Mouse (Mus musculus) intestine, postnatal 0 days (tissue): ENCODE measurements around the gene Cers1. TPM values are rescaled to one million over a fixed set of nuclear protein-coding genes. Genes with fewer than 3 reads are reported as not detected.

Experiments used
- ATAC-seq: fragments of 200-750 bp; cut with Nextera tagmentation; 2 replicates; pipeline ENCODE4 v1.8.0; 2017; ENCODE audit warnings: mild to moderate bottlenecking, moderate TSS enrichment, moderate library complexity
- H3K27ac ChIP-seq: fragments of 300-500 bp; sonication (generic); 2 replicates; pipeline ENCODE4 v1.5.1; 2014; ENCODE audit warnings: mild to moderate bottlenecking, low read depth, low read length, moderate library complexity
- H3K27me3 ChIP-seq: fragments of 300-500 bp; sonication (generic); replicated peaks from 2 replicates; pipeline ENCODE4 v1.6.1; 2014; ENCODE audit warnings: low read length, mixed read lengths; ENCODE audit not compliant: control insufficient read depth, insufficient read depth
- H3K36me3 ChIP-seq: fragments of 300-500 bp; sonication (generic); 2 replicates; pipeline ENCODE4 v1.6.1; 2014; ENCODE audit warnings: mild to moderate bottlenecking, moderate library complexity; ENCODE audit not compliant: control insufficient read depth, insufficient read depth
- H3K4me1 ChIP-seq: fragments of 300-500 bp; sonication (generic); replicated peaks from 2 replicates; pipeline ENCODE4 v1.6.1; 2014; ENCODE audit warnings: antibody characterized with exemption, low read length, mixed read lengths; ENCODE audit not compliant: control insufficient read depth, insufficient read depth
- H3K4me2 ChIP-seq: fragments of 300-500 bp; sonication (generic); replicated peaks from 2 replicates; pipeline ENCODE4 v1.6.1; 2014; ENCODE audit warnings: low read depth, mild to moderate bottlenecking, moderate library complexity
- H3K4me3 ChIP-seq: fragments of 300-500 bp; sonication (generic); 2 replicates; pipeline ENCODE4 v1.5.1; 2014; ENCODE audit warnings: low read depth, low read length
- H3K9ac ChIP-seq: fragments of 300-500 bp; sonication (generic); 2 replicates; pipeline ENCODE4 v1.6.1; 2014; ENCODE audit warnings: mild to moderate bottlenecking, low read depth, low read length
- H3K9me3 ChIP-seq: fragments of 300-500 bp; sonication (generic); 2 replicates; pipeline ENCODE4 v1.6.1; 2016; ENCODE audit warnings: mixed run types; ENCODE audit not compliant: control insufficient read depth
- CTCF ChIP-seq: sonication (generic); IDR thresholded peaks from 2 replicates; pipeline ENCODE4 v1.5.1; 2016; ENCODE audit warnings: low read depth, mild to moderate bottlenecking, control low read depth, antibody characterized with exemption, moderate library complexity
- WGBS: fragments of 180-500 bp; shearing (Covaris S2); extraction: QIAGEN DNeasy Blood & Tissue Kit; methylation state at CpG from one replicate; pipeline ENCODE4 v1.1.7; 2014; 5-methylcytosine and 5-hydroxymethylcytosine counted together
- polyA plus RNA-seq: library from polyadenylated mRNA; unstranded; fragments of >200 nt; fragmentation: Nextera tagmentation; extraction: Ambion mirVana; gene quantifications from 2 replicates; pipeline ENCODE4 v1.2.1, GENCODE M21; 2015

The Cers1 gene
- polyA plus RNA-seq, 1 experiment from 2014 or later = 1.7 TPM

DNA sequence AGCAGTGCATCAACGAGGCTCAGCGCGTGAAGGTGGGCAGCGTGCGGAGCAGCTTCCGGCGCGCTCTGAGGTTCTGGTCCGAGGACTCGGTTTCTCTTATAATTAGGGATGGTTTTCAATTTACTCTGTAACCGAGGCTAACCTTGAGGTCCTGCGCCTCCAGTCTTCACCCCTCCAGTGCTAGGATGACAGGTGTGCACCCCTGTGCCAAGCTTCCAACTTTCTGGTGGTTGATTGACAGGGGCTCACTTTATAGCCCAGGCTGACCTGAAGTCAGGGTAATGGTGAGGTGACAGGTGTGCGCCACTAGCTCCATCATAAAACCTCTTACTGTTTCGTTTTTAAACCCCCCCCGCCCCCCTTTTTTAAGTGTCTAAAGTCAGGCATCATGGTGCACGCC is 12.7 kb upstream of the Cers1 start:
- Histone ChIP-seq H3K9me3 (no peaks in the 10 kb centered on the region), H3K4me1 (peaks cover 2% of the 10 kb centered on the region; the same call in 1 of the 2 replicates), H3K27ac (peak overlapping the region; percentile 62), H3K36me3 (peaks cover 48% of the 10 kb centered on the region), H3K4me3 (peak overlapping the region; percentile 91), H3K4me2 (peak overlapping the region; percentile 86), H3K9ac (peak overlapping the region; percentile 87), H3K27me3 (no peaks in the 10 kb centered on the region)
- ATAC-seq = 0 out of 2 replicates have a peak, but pooled peaks have one; percentile 24
- TF ChIP-seq CTCF = no peak
- 2% methylated on average over 16 of the region's 16 CpGs for WGBS

DNA sequence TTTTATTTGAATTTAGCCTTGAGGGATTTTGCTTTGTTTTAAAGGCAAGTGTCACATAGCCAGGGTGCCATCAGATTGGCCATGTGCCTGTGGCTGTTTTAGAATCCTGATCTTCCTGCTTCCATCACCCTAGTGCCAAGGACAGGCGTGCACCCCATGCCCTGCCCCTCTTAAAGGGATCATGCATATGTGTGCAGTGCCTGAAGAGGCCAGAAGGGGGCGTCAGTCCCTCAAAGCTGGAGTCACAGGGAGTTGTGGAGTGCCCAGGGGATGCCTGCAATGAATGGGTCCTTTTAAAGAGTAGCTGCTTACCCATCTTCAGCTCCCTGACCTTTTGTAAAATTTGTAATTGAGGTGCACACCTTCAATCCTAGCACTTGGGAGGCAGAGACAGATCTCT is 6.3 kb upstream of the Cers1 start:
- ATAC-seq = no peak
- Histone ChIP-seq H3K4me1 (no peaks in the 10 kb centered on the region), H3K9me3 (no peaks in the 10 kb centered on the region), H3K36me3 (peaks cover 80% of the 10 kb centered on the region), H3K27me3 (no peaks in the 10 kb centered on the region), H3K4me2 (no peak overlapping the region), H3K4me3 (no peak overlapping the region), H3K9ac (no peak overlapping the region), H3K27ac (no peak overlapping the region)
- peak; percentile 73 for TF ChIP-seq CTCF
- WGBS = 29% methylated on average over 2 of the region's 2 CpGs

DNA sequence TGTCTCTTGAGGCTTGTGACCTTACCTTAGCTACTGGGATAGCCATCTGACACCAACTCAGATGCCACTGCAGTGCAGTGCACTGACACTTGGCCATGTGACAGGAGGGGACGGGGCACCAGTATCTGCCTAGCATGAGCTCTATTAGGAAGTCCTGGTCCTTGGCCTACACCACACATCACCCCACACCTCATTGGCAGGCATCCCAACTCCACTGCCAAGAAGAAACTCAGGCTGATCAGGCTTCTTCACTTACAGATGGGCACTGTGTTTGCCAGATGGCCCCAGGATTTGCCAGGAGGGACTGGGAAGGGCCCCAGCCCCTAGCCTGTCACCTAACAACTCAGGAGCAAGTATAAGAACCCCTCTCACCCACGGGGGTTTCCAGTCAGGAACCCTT is 2.2 kb upstream of the Cers1 start:
- no peak for ATAC-seq
- TF ChIP-seq CTCF = no peak
- H3K9ac ChIP-seq = no peak overlapping the region
- 0 out of 2 replicates have a peak, but pooled peaks cover 3% of the 10 kb centered on the region for H3K27me3 ChIP-seq
- peaks cover 44% of the 10 kb centered on the region for H3K36me3 ChIP-seq
- H3K4me1 ChIP-seq = 0 out of 2 replicates have a peak, but pooled peaks cover 4% of the 10 kb centered on the region
- H3K4me3 ChIP-seq = no peak overlapping the region
- no peak overlapping the region for H3K4me2 ChIP-seq
- no peaks in the 10 kb centered on the region for H3K9me3 ChIP-seq
- no peak overlapping the region; the same call in 1 of the 2 replicates for H3K27ac ChIP-seq
- WGBS = 92% methylated on average over 2 of the region's 2 CpGs

DNA sequence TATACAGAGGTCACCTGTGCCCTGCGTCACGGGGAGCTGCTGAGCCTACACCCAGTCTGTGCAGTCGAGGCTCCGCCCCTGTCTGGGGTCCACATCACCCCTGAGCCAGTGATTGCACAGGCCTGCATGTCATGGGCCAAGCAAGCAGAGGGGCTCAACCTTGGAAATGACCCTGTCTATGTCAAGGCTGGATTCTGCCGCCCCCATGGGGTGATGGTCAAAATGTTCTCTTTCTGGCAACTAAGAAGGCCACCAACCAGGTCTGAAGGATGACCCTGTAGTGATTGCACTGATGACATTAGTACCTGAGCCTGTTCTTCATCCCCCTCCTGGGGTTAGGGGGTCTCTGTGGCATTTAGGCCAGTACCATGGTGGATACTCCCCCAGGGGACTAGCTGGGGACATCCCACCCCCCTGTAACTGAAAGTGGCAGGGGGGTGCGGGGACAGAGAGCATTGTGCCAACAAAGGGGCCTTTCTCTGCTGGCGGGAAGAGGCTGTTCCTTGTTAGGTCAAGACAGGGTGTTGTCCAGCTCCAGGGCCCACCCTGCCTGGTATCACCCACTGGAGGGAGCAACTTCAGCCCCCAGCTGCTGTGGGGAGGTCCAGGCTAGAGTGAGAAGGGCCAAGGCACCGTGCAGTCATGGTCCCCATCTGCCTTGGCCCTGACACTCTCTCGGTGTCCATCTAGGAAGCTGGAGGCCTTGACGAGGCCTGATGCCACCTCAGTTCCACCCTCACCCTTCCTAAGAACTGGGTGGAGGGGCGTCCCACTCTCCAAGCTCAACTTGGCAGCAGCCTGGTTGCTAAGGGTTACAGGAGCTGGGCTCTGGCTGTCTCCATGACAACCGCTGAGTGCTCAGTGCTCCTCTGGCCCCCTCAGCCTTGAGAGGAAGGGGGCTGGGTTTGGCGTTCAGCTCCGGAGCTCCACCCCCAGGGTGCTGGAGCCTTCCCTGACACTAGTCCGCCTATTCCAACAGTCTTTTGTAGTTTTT is 1.2 kb downstream of the Cers1 start:
- peaks cover 15% of the 10 kb centered on the region for H3K36me3 ChIP-seq
- H3K4me1 ChIP-seq = 0 out of 2 replicates have a peak, but pooled peaks cover 4% of the 10 kb centered on the region
- H3K9me3 ChIP-seq = no peaks in the 10 kb centered on the region
- H3K9ac ChIP-seq = no peak overlapping the region
- peak; percentile 28; the same call in 1 of the 2 replicates for ATAC-seq
- H3K27me3 ChIP-seq = 0 out of 2 replicates have a peak, but pooled peaks cover 3% of the 10 kb centered on the region
- peak overlapping the region; percentile 89 for H3K4me2 ChIP-seq
- 22% methylated on average over 15 of the region's 15 CpGs for WGBS
- peak overlapping the region; percentile 55 for H3K4me3 ChIP-seq
- peak; percentile 25; the same call in 1 of the 2 replicates for TF ChIP-seq CTCF
- no peak overlapping the region for H3K27ac ChIP-seq

DNA sequence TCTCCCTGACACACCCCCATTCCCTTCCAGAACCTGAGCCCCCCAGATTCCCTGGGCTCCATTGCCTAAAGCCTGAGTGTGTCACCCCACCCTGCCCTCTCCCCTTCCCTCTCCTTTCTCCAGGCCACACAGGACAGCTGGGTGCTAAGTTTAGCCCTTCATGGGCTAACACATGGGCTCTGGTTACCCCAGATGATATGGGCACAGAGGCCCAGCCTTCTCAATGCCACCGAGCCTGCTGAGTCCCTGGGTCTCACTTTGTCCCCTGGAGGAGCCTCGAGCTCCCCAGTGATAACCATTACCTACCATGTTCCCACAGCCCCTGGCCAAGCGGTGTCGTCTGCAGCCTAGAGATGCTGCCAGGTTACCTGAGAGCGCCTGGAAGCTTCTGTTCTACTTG is 2.3 kb downstream of the Cers1 start:
- ATAC-seq = no peak
- no peak overlapping the region for H3K9ac ChIP-seq
- TF ChIP-seq CTCF = no peak
- 0 out of 2 replicates have a peak, but pooled peaks cover 4% of the 10 kb centered on the region for H3K4me1 ChIP-seq
- WGBS = 83% methylated on average over 5 of the region's 5 CpGs
- H3K36me3 ChIP-seq = peaks cover 7% of the 10 kb centered on the region
- no peak overlapping the region for H3K27ac ChIP-seq
- 0 out of 2 replicates have a peak, but pooled peaks cover 3% of the 10 kb centered on the region for H3K27me3 ChIP-seq
- no peaks in the 10 kb centered on the region for H3K9me3 ChIP-seq
- H3K4me3 ChIP-seq = no peak overlapping the region
- H3K4me2 ChIP-seq = no peak overlapping the region

DNA sequence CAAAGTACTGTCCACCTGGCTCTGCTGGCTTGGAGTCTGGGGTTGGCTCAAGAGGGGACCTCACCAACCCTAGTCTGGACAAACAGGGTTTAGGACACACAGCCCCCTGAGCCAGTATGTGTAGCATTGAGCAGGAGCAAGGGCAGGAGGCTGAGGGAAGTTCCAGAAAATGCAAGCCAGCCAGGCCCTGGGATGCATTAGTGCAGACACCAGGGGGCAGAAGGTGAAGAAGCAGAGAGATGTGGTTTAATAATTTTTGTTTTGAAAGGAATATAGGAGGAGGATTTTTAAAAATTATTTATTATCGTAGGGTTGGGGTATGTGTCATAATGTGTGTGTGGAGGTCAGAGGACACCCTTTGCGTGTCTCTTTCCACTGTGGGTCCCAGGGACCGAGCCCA is 8.1 kb downstream of the Cers1 start:
- Histone ChIP-seq H3K9me3 (no peaks in the 10 kb centered on the region), H3K36me3 (no peaks in the 10 kb centered on the region; the same call in 1 of the 2 replicates), H3K4me1 (no peaks in the 10 kb centered on the region), H3K4me2 (no peak overlapping the region), H3K27ac (no peak overlapping the region), H3K4me3 (no peak overlapping the region), H3K27me3 (no peaks in the 10 kb centered on the region), H3K9ac (no peak overlapping the region)
- peak; percentile 17; the same call in 1 of the 2 replicates for TF ChIP-seq CTCF
- WGBS = 92% methylated on average over 3 of the region's 3 CpGs
- no peak for ATAC-seq
